Mouse (Mus musculus): ENCODE measurements around the gene Mcu.

DNA sequence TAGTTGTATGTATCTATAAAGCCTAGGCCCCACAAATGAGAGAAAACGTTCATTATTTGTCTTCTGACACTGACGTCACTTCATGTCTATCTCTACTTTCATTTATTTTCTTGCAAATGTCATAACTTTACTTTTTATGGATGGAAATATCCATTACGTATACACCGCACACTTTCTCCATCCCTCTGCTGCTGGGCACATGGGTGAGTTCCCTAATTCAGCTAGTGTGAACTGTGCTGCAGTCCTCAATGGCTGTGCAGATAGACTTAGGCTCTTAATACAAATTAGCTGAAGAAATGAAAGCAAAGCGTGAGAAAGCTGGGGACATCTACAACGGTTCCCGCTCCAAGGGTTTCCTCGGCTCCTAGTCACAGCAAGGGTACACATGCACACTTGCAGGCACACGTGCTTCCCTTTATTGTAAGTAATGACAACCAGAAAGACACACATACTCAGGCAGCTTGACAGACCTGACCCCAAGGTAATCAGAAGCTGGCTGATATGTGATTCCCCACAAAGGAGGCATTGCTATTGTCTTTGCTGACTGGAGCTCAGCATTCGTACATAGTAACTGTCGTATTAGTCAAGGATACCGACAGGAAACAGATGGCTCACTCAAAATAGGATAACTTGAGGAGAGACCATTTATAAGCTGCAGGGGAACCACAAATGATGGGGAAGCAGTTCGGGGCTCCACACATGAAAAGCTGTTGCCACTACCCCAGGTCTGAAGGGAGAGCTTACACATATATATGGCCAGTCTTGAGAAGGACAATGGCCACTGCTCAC lies 49.2 kb upstream of the Mcu start:
- TF ChIP-seq CTCF (IDR thresholded peaks at IDR 0.05; ENCODE audit: borderline replicate concordance, insufficient read depth, low read length) (no peak), POLR2A (IDR thresholded peaks at IDR 0.05; ENCODE audit: low read depth, low read length) (no peak)
